Mouse (Mus musculus): ENCODE results near the gene Tspan15.

Gene Tspan15

GRCm38 (mm10) chr10:62230708-62231394 lies at the start of gene Tspan15:
Tspan15 (minus strand) TSS chr10:62231251.
- DNase-seq: peak; percentile 95

- no peak for DNase-seq
Observed at GRCm38 (mm10) chr10:62279671-62280070, 48.6 kb upstream of the Tspan15 start.

- no peak for DNase-seq
Observed at GRCm38 (mm10) chr10:62279066-62279465, 48.0 kb upstream of the Tspan15 start.

GRCm38 (mm10) chr10:62277499-62278293 lies 46.6 kb upstream of the Tspan15 start:
- no peak for DNase-seq

- DNase-seq: peak; percentile 84
Observed at GRCm38 (mm10) chr10:62275235-62275634, 44.2 kb upstream of the Tspan15 start.

- no peak for DNase-seq
Observed at GRCm38 (mm10) chr10:62269278-62269677, 38.2 kb upstream of the Tspan15 start.

- no peak for DNase-seq
Observed at GRCm38 (mm10) chr10:62264299-62264698, 33.2 kb upstream of the Tspan15 start.

- DNase-seq: peak; percentile 77
Observed at GRCm38 (mm10) chr10:62261115-62261886, 30.2 kb upstream of the Tspan15 start.

GRCm38 (mm10) chr10:62258298-62258697 lies 27.2 kb upstream of the Tspan15 start:
- no peak for DNase-seq

GRCm38 (mm10) chr10:62252496-62253235 lies 21.6 kb upstream of the Tspan15 start:
- DNase-seq: no peak

- no peak for DNase-seq
Observed at GRCm38 (mm10) chr10:62252000-62252488, 21.0 kb upstream of the Tspan15 start, which contains the start of gene Tacr2. Tacr2 (plus strand) TSS chr10:62252438.

GRCm38 (mm10) chr10:62247815-62248214 lies 16.8 kb upstream of the Tspan15 start:
- DNase-seq: no peak

- DNase-seq: no peak
Observed at GRCm38 (mm10) chr10:62247156-62247555, 16.1 kb upstream of the Tspan15 start.

GRCm38 (mm10) chr10:62244067-62244466 lies 13.0 kb upstream of the Tspan15 start:
- DNase-seq: no peak

- DNase-seq: peak; percentile 48
Observed at GRCm38 (mm10) chr10:62242896-62243295, 11.8 kb upstream of the Tspan15 start.

GRCm38 (mm10) chr10:62242358-62242757 lies 11.3 kb upstream of the Tspan15 start:
- no peak for DNase-seq

- DNase-seq: no peak
Observed at GRCm38 (mm10) chr10:62239270-62239669, 8.2 kb upstream of the Tspan15 start.

- DNase-seq: no peak
Observed at GRCm38 (mm10) chr10:62238688-62239087, 7.6 kb upstream of the Tspan15 start.

GRCm38 (mm10) chr10:62237205-62237604 lies 6.2 kb upstream of the Tspan15 start:
- no peak for DNase-seq

GRCm38 (mm10) chr10:62236165-62236564 lies 5.1 kb upstream of the Tspan15 start:
- DNase-seq: no peak

- DNase-seq: no peak
Observed at GRCm38 (mm10) chr10:62231811-62232210, 760 bp upstream of the Tspan15 start.

- DNase-seq: no peak
Observed at GRCm38 (mm10) chr10:62231395-62231732, 313 bp upstream of the Tspan15 start.

- peak; percentile 50 for DNase-seq
Observed at GRCm38 (mm10) chr10:62228126-62228525, 2.9 kb downstream of the Tspan15 start.
